Mouse (Mus musculus) E14TG2a.4 (cell line): Measurements from ENCODE around the gene Ctcfl.
"Not testable (repeated sequence)": the region's sequence is repeated elsewhere in the genome, so short reads cannot be mapped to it uniquely, and the experiment has no call there.

Experiments used
- H3K27me3 ChIP-seq: 2 replicates; pipeline ENCODE4 v1.6.1; 2014; ENCODE audit warnings: low read length, control low read depth; ENCODE audit not compliant: insufficient read depth
- H3K36me3 ChIP-seq: 2 replicates; pipeline ENCODE4 v1.6.1; 2014; ENCODE audit warnings: low read length, control low read depth; ENCODE audit not compliant: insufficient read depth
- H3K4me1 ChIP-seq: replicated peaks from 2 replicates; pipeline ENCODE4 v1.6.1; 2014; ENCODE audit warnings: low read depth, low read length, control low read depth
- H3K4me3 ChIP-seq: replicated peaks from 2 replicates; pipeline ENCODE4 v1.5.1; 2014; ENCODE audit warnings: mild to moderate bottlenecking, low read length
- H3K9me3 ChIP-seq: 2 replicates; pipeline ENCODE4 v1.6.1; 2014; ENCODE audit warnings: low read length, control low read depth
- CTCF ChIP-seq: conservative IDR thresholded peaks from 2 replicates; pipeline ENCODE4 v1.5.1; 2014; ENCODE audit warnings: low read length
- NANOG ChIP-seq: IDR thresholded peaks from 2 replicates; pipeline ENCODE4 v1.6.1; 2014; ENCODE audit warnings: borderline replicate concordance, low read length, mixed read lengths
- POU5F1 ChIP-seq: IDR thresholded peaks from 2 replicates; pipeline ENCODE4 v1.6.1; 2014; ENCODE audit warnings: low read length, borderline replicate concordance

Gene Ctcfl

DNA sequence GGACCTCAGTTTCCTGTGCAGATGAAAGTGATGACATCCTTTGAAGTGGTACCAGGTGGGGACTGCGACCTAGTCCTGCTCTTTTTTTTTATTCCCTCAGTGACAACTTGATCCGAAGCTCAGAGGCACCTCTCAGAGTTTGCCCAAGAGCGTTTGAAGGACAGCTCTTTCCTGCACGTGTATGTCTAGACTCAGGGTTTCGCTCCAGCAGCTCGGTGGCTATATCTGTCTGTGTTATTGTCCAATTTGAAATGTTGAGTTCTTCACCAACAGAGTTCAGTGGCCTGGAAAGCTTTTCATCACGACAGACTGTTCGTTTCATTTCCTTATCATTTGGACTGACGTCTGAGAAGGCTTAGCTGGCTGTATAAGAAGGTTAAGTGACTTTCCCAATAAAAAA is 15.4 kb upstream of the Ctcfl start:
- Histone ChIP-seq H3K27me3 (peaks cover 29% of the 10 kb centered on the region), H3K4me1 (no peaks in the 10 kb centered on the region), H3K4me3 (no peak overlapping the region), H3K9me3 (no peaks in the 10 kb centered on the region), H3K36me3 (no peaks in the 10 kb centered on the region)
- no peak for TF ChIP-seq NANOG
- no peak for TF ChIP-seq CTCF
- TF ChIP-seq POU5F1: no peak

DNA sequence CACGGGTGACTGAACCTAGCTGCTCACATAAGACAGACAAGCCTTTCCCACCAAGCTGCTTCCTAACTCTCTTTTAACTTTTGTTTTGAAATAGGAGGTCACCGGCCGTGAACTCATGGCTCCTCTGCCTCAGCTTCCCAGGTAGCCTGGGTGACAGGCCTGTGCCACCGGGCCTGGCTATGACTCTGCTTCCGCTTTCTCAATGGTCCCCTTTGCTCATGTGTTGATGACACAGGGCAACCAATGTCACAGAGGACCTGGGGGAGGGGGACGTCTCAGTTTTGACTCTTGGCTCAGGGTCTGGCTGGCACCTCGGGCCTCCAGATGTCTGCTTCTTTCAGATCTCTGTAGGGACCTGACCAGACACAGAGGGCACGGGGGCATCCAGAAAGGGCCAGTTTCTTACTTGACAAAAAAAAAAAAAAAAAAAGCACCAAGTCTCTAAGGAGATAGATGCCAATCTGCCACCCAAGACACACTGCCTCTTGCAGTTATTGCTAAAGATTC is 13.5 kb upstream of the Ctcfl start:
- Histone ChIP-seq H3K4me1 (no peaks in the 10 kb centered on the region), H3K9me3 (no peaks in the 10 kb centered on the region), H3K4me3 (no peak overlapping the region), H3K27me3 (0 out of 2 replicates have a peak, but pooled peaks cover 20% of the 10 kb centered on the region), H3K36me3 (no peaks in the 10 kb centered on the region)
- TF ChIP-seq CTCF (no peak), NANOG (no peak), POU5F1 (no peak)

DNA sequence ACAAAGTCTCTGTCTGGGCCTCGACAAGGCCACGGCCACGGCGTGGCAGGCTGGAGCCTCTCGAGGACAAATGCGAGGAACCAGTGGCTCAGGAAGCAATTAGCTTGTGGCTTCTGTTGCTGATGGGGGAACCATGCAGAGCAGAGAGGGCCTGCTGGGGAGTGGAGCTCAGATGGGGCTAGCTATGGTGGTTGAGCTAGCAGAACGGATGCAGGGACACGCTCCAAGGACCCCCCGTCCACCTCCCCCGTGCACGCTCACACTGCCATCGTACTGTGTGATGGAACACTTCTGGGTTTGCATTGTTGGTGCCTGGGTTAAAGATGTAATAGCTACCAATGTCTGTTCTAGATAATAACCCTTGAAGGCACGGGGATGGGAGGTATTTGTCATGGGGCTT is 12.9 kb upstream of the Ctcfl start:
- Histone ChIP-seq H3K27me3 (0 out of 2 replicates have a peak, but pooled peaks cover 20% of the 10 kb centered on the region), H3K4me3 (no peak overlapping the region), H3K4me1 (no peaks in the 10 kb centered on the region), H3K36me3 (no peaks in the 10 kb centered on the region), H3K9me3 (no peaks in the 10 kb centered on the region)
- TF ChIP-seq CTCF (no peak), POU5F1 (no peak), NANOG (no peak)

DNA sequence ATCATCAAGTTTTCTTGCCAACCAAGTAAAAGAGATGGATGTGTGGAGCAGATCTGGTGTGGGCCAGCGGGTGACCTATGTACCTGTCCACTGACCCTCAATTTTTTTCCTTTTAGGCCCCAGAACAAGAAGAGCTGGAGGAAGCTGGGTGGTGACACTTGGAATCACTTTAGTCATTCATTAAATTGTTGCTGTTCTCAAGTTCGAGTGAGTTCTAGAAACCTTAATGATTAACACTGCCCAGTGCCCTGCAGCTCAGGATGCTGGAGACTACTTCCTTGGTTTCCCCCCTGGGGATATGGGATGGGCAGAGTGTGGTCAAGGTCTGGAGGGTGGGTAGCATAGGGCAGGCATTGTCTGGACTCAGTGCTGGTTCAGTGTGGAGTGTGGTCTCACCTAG is 9.8 kb upstream of the Ctcfl start:
- TF ChIP-seq POU5F1 (no peak), CTCF (no peak), NANOG (no peak)

DNA sequence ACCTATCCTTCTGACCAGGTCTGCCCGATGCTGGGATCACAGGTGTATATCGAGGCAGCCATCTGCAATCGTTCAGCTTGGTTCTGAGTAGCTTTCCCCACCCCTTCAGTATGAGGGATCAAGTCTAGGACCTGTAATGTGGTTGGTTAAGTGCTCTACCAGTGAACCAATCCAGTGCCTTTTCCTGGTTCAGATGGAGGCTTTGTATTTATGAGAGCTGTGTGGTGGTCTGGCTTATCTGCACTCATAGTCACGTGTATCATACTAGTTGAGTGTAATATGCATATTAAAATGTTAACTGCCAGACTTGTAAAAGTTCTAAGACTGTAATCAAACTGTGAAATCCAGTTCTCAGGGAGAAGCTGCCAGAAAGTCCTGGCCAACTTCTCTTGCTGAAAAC is 7.1 kb upstream of the Ctcfl start:
- Histone ChIP-seq H3K36me3 (no peaks in the 10 kb centered on the region), H3K9me3 (no peaks in the 10 kb centered on the region; the same call in 1 of the 2 replicates), H3K27me3 (peaks cover 7% of the 10 kb centered on the region; the same call in 1 of the 2 replicates), H3K4me1 (0 out of 2 replicates have a peak, but pooled peaks cover 6% of the 10 kb centered on the region), H3K4me3 (no peak overlapping the region)
- TF ChIP-seq NANOG (no peak), POU5F1 (no peak), CTCF (no peak)

More for the DNA sequence above, 9.8 kb upstream of the Ctcfl start:
- no peaks in the 10 kb centered on the region for H3K4me1 ChIP-seq
- no peaks in the 10 kb centered on the region for H3K36me3 ChIP-seq
- no peak overlapping the region for H3K4me3 ChIP-seq
- H3K9me3 ChIP-seq: no peaks in the 10 kb centered on the region; the same call in 1 of the 2 replicates
- H3K27me3 ChIP-seq: 0 out of 2 replicates have a peak, but pooled peaks cover 9% of the 10 kb centered on the region

DNA sequence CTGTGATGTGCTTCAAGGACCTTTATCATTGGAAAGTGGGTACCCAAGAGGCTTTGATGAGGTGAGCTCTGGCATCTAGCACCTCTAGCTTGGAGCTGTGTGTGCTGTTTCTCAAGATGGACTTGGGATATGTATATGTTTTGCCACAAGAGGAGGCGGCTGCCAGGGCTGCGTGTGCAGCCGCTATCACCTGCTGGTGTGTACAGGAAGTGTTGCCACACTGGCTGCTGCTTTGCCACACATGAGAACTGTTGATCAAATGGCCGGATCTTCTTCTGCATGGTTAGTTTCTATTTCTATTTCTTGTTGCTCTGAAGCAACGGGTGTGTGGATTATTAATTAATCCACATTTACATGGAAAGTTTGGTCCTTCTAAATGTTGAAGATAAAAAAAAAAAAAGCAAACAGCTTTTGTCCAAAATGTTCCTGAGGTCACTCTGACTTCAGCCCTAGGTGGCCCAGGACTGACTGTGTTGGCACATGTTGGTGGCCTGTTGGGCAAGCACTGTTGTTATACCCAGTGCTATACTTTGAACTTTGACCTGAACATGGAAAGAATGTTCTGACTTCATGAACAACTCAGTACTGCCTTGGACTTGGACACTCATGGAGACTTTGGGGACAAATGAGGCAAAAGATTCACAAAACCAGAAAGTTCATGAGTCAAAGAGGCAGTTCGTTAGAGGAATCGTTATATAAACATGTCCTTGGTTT is 4.9 kb upstream of the Ctcfl start:
- no peaks in the 10 kb centered on the region for H3K36me3 ChIP-seq
- H3K4me3 ChIP-seq: no peak overlapping the region
- TF ChIP-seq POU5F1: no peak
- no peak for TF ChIP-seq CTCF
- peaks cover 19% of the 10 kb centered on the region for H3K27me3 ChIP-seq
- 0 out of 2 replicates have a peak, but pooled peaks cover 13% of the 10 kb centered on the region for H3K4me1 ChIP-seq
- no peaks in the 10 kb centered on the region; the same call in 1 of the 2 replicates for H3K9me3 ChIP-seq

DNA sequence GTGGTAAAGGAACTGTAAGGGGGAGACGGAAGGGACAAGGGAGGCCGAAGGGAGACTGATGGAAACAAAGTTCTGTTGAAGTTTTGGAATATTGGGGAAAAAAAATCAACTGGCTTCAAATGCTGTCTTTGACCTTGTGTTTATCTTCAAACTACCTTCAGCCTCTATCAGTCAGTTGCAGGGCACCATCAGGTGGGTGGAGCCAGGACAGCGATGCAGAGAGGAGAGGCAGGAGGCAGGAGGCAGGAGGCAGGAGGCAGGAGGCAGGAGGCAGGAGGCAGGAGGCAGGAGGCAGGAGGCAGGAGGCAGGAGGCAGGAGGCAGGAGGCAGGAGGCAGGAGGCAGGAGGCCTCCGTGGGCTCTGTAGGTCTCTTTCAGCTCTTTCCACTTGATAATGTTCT is 792 bp upstream of the Ctcfl start:
- H3K36me3 ChIP-seq, H3K9me3 ChIP-seq, H3K4me3 ChIP-seq: not testable (repeated sequence)
- H3K27me3 ChIP-seq: peaks cover 47% of the 10 kb centered on the region
- H3K4me1 ChIP-seq: peaks cover 24% of the 10 kb centered on the region; the same call in 1 of the 2 replicates

DNA sequence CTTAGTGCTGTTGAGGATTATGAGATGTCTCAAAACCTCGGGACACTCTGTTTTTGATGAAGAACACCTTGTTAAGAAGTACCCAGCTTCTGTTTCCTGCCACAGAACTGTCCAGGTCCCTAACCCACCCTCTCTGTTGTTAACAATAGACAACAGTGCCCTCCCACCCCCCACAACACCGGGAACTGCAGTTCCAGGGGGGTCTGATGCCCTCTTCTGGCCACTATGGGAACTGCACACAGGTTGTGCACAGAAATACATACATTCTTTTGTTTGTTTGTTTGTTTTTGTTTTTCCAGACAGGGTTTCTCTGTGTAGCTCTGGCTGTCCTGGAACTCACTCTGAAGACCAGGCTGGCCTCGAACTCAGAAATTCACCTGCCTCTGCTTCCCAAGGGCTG is 5.5 kb downstream of the Ctcfl start:
- peak; percentile 75 for TF ChIP-seq CTCF
- H3K9me3 ChIP-seq, H3K36me3 ChIP-seq: not testable (repeated sequence)

DNA sequence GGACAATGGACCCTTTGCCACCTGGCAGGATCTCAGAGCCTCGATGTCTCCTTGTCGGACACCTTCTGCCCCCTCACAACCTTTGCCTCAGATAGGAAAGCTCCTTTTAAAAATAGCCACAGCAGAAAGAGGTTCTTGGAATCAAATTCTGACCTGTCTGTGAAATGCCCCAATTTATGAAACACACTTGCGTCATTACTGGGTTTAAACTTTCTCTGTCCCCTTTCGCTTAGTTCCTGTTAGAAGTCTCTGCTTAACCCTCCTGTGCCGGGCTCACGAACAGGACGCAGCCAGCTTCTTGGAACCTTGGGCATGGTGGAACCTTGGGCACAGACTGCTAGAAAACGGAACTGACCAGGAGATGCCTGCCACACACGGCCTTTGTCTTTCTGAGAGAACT is 8.8 kb downstream of the Ctcfl start:
- Histone ChIP-seq H3K4me1 (peaks cover 13% of the 10 kb centered on the region), H3K4me3 (no peak overlapping the region), H3K9me3 (0 out of 2 replicates have a peak, but pooled peaks cover 4% of the 10 kb centered on the region), H3K36me3 (no peaks in the 10 kb centered on the region), H3K27me3 (peaks cover 33% of the 10 kb centered on the region)
- TF ChIP-seq CTCF: no peak
- no peak for TF ChIP-seq NANOG
- TF ChIP-seq POU5F1: no peak

More for the DNA sequence above, 5.5 kb downstream of the Ctcfl start:
- H3K4me3 ChIP-seq, H3K4me1 ChIP-seq: not testable (repeated sequence)
- H3K27me3 ChIP-seq: peaks cover 36% of the 10 kb centered on the region
